Mouse (Mus musculus) forelimb bud, embryonic 11.5 days (tissue): ENCODE data around the gene Zbtb9.
A peak's percentile ranks its signal among the peaks of the same experiment; 100 is the strongest.

Experiments used
- DNase-seq: peaks from one replicate; pipeline ENCODE4 v3.0.0-alpha.2; 2012; ENCODE audit warnings: low read depth, low spot score

Zbtb9 gene

GRCm38 (mm10) chr17:27011998-27012672, 39.2 kb downstream of the Zbtb9 start:
- no peak for DNase-seq

- DNase-seq = no peak
Observed at GRCm38 (mm10) chr17:27012909-27013308, 39.9 kb downstream of the Zbtb9 start.

GRCm38 (mm10) chr17:27017564-27018499, 44.9 kb downstream of the Zbtb9 start:
- peak; percentile 92 for DNase-seq

GRCm38 (mm10) chr17:27018555-27019196, 45.7 kb downstream of the Zbtb9 start:
- DNase-seq = no peak

GRCm38 (mm10) chr17:27021076-27021475, 48.1 kb downstream of the Zbtb9 start:
- DNase-seq = no peak

GRCm38 (mm10) chr17:27021736-27022135, 48.8 kb downstream of the Zbtb9 start:
- DNase-seq = no peak

- no peak for DNase-seq
Observed at GRCm38 (mm10) chr17:27023342-27023741, 50.4 kb downstream of the Zbtb9 start.

- DNase-seq = no peak
Observed at GRCm38 (mm10) chr17:27025326-27025902, 52.4 kb downstream of the Zbtb9 start.

GRCm38 (mm10) chr17:27025951-27026350, 53.0 kb downstream of the Zbtb9 start:
- DNase-seq = no peak

GRCm38 (mm10) chr17:27027460-27028283, 54.7 kb downstream of the Zbtb9 start:
- DNase-seq = no peak

GRCm38 (mm10) chr17:27028284-27028795, 55.4 kb downstream of the Zbtb9 start:
- DNase-seq = peak; percentile 88

- DNase-seq = no peak
Observed at GRCm38 (mm10) chr17:27028909-27029308, 55.9 kb downstream of the Zbtb9 start, which contains the start of gene Bak1. Bak1 (minus strand) TSS chr17:27029009.

- DNase-seq = no peak
Observed at GRCm38 (mm10) chr17:27029431-27029830, 56.5 kb downstream of the Zbtb9 start.

- no peak for DNase-seq
Observed at GRCm38 (mm10) chr17:27030896-27031295, 57.9 kb downstream of the Zbtb9 start.

GRCm38 (mm10) chr17:27032328-27032727, 59.4 kb downstream of the Zbtb9 start:
- DNase-seq = no peak

GRCm38 (mm10) chr17:27032869-27033268, 59.9 kb downstream of the Zbtb9 start:
- DNase-seq = peak; percentile 89

GRCm38 (mm10) chr17:27036465-27036864, 63.5 kb downstream of the Zbtb9 start:
- no peak for DNase-seq

- DNase-seq = no peak
Observed at GRCm38 (mm10) chr17:27038335-27039050, 65.5 kb downstream of the Zbtb9 start.

GRCm38 (mm10) chr17:27039432-27040102, 66.6 kb downstream of the Zbtb9 start:
- DNase-seq = no peak
